8 mouse cellular contexts compared by ENCODE assay signal in the genomic region with DNA sequence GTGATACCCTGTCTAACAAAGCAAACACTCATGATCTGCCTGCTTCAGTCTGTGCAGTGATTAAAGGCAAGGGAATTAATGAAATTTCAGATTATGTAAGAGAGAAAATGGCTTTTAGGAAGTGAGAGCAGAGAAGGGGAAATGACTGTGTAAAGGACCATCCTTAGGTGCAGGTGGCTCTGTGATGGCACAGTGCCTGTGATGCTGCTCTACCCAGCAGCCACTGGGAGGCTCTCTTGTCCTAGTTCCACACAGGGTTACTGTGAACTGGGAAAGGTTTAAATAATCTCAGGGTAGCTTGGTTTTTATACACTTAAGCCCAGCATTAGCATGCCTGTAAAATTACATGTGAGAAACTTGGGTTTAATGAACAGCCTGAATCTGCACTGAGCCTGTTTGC. TPM values are rescaled to one million over a fixed set of nuclear protein-coding genes. Genes with fewer than 3 reads are reported as not detected.
A peak's percentile ranks its signal among the peaks of the same experiment; 100 is the strongest.
DNase-seq lines count a peak whose midpoint lies in the region; ATAC-seq lines count a peak whose summit lies in the region.

No protein-coding gene starts in this region.

- peak; percentile 86 for ATAC-seq in forebrain, embryonic 13.5 days

- H3K27me3 ChIP-seq in forebrain, embryonic 13.5 days = no peaks in the 10 kb centered on the region

- H3K4me2 ChIP-seq in forebrain, embryonic 13.5 days = no peak overlapping the region

- H3K9ac ChIP-seq in forebrain, embryonic 13.5 days = no peak overlapping the region

- DNase-seq in right cerebral cortex, adult 18-20 months = peak; percentile 70
- DNase-seq in right cerebral cortex, postnatal 36 days (ENCODE audit: low spot score in 2 of 2) = no peak
- peak; percentile 76 for DNase-seq in adrenal gland, postnatal 14 days
- peak; percentile 32 for DNase-seq in induced T-regulatory cell, adult 2 months (ENCODE audit: low read depth)
- peak; percentile 52 for DNase-seq in liver
- peak; percentile 10 to 51 for DNase-seq in natural killer cell, adult 2 months (ENCODE audit: low spot score in 2 of 2)
- no peak for DNase-seq in ovary, postnatal 14 days (ENCODE audit: low spot score)

- peaks cover 14% of the 10 kb centered on the region for H3K4me1 ChIP-seq in forebrain, embryonic 13.5 days

- no peak overlapping the region for H3K4me3 ChIP-seq in forebrain, embryonic 13.5 days

- H3K27ac ChIP-seq in forebrain, embryonic 13.5 days = no peak overlapping the region

- H3K9me3 ChIP-seq in forebrain, embryonic 13.5 days (replicated peaks) = no peaks in the 10 kb centered on the region

- H3K36me3 ChIP-seq in forebrain, embryonic 13.5 days (ENCODE audit: poor library complexity, severe bottlenecking) = peaks cover 38% of the 10 kb centered on the region

RNA-seq across cellular contexts. Expression of a gene that starts 20.0 kb away (rescaled TPM):
- total RNA-seq in adrenal gland, postnatal 14 days (2021) = 12.8 and 14.4 TPM in 2 replicates
- 0.56 and 0.65 TPM in 2 replicates for polyA plus RNA-seq in forebrain, embryonic 13.5 days (2015; fragmentation: Nextera tagmentation; extraction: Ambion mirVana)

RNA-seq across cellular contexts. Expression of a gene that starts 27.2 kb away (rescaled TPM):
- 22.7 and 24.0 TPM in 2 replicates for total RNA-seq in adrenal gland, postnatal 14 days (2021)
- 4.2 and 4.3 TPM in 2 replicates for polyA plus RNA-seq in forebrain, embryonic 13.5 days (2015; fragmentation: Nextera tagmentation; extraction: Ambion mirVana)

Comparison
In these comparisons a context has a peak if more than half of its experiments do, and no peak if none do; other contexts are left out.
1. DNase-seq: peak in right cerebral cortex, adult 18-20 months (single experiment), adrenal gland, postnatal 14 days (single experiment), induced T-regulatory cell, adult 2 months (single experiment), liver (single experiment) and natural killer cell, adult 2 months (2 of 2); none in right cerebral cortex, postnatal 36 days (0 of 2) and ovary, postnatal 14 days (single experiment).